Mouse (Mus musculus) stomach, embryonic 16.5 days (tissue): Measurements from ENCODE around the gene Pomp. TPM values are rescaled to one million over a fixed set of nuclear protein-coding genes. Genes with fewer than 3 reads are reported as not detected.

Experiments
- ATAC-seq: fragments of 200-750 bp; cut with Nextera tagmentation; 2 replicates; pipeline ENCODE4 v1.8.0; 2017; ENCODE audit warnings: moderate number of reproducible peaks, moderate TSS enrichment; ENCODE audit not compliant: insufficient read depth, low FRiP score
- H3K27ac ChIP-seq: fragments of 300-500 bp; sonication (generic); 2 replicates; pipeline ENCODE4 v1.5.1; 2014; ENCODE audit warnings: low read length
- H3K27me3 ChIP-seq: fragments of 300-500 bp; sonication (generic); 2 replicates; pipeline ENCODE4 v1.6.1; 2014; ENCODE audit warnings: low read length, control low read depth, mixed read lengths; ENCODE audit not compliant: control insufficient read depth, insufficient read depth
- H3K36me3 ChIP-seq: fragments of 300-500 bp; sonication (generic); 2 replicates; pipeline ENCODE4 v1.6.1; 2014; ENCODE audit warnings: low read length; ENCODE audit not compliant: control insufficient read depth, insufficient read depth
- H3K4me1 ChIP-seq: fragments of 300-500 bp; sonication (generic); 2 replicates; pipeline ENCODE4 v1.6.1; 2014; ENCODE audit warnings: low read length, control low read depth, mixed read lengths; ENCODE audit not compliant: control insufficient read depth, insufficient read depth
- H3K4me2 ChIP-seq: fragments of 300-500 bp; sonication (generic); 2 replicates; pipeline ENCODE4 v1.6.1; 2014; ENCODE audit warnings: low read depth, low read length, mixed read lengths
- H3K4me3 ChIP-seq: fragments of 300-500 bp; sonication (generic); replicated peaks from 2 replicates; pipeline ENCODE4 v1.5.1; 2014; ENCODE audit warnings: mild to moderate bottlenecking, low read length
- H3K9ac ChIP-seq: fragments of 300-500 bp; sonication (generic); 2 replicates; pipeline ENCODE4 v1.6.1; 2014; ENCODE audit warnings: low read length
- H3K9me3 ChIP-seq: fragments of 300-500 bp; sonication (generic); replicated peaks from 2 replicates; pipeline ENCODE4 v1.6.1; 2016; ENCODE audit warnings: low read length, control low read depth; ENCODE audit not compliant: control insufficient read depth
- whole genome bisulfite sequencing: fragments of 180-500 bp; shearing (Covaris S2); extraction: QIAGEN DNeasy Blood & Tissue Kit; methylation state at CpG from one replicate; pipeline ENCODE4 v1.1.7; 2014; 5-methylcytosine and 5-hydroxymethylcytosine counted together
- polyA plus RNA-seq: library from polyadenylated mRNA; unstranded; fragments of >200 nt; fragmentation: Nextera tagmentation; extraction: Ambion mirVana; gene quantifications from 2 replicates; pipeline ENCODE4 v1.2.1, GENCODE M21; 2015

Pomp gene
- polyA plus RNA-seq, 1 experiment from 2014 or later, result 446 TPM

DNA sequence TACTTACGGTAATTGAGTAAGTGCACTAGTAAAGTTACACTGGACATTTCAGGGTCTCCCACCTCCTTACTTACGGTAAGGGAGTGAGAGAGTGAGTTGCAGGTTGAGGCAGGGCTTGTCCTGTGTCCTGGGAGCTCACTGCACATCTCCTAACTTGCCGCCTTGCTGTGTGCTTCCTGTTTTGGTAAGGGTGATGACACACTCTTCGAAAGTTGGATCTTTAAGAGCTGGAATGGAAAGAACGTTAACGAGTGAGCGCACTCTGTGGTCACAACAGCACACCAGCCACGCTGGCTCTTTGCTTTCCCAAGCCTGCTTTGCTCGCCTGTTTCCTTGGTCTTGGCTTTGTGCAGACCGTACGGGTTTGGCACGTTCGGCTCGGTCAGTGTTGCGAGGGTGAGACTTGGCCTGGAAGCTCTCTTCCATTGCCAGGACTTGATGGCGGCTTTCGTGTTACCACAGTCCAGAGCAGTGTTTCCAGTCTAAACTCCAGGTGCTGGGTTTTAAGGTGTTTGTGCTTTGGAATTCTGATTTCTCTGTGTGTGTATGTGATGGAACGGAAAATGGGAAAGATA lies 14.3 kb downstream of the Pomp start:
- peaks cover 19% of the 10 kb centered on the region for H3K36me3 ChIP-seq

GRCm38 (mm10) chr5:147875210-147875609 lies 14.9 kb downstream of the Pomp start:
- WGBS, result 90% methylated on average over 8 of the region's 8 CpGs
- Histone ChIP-seq H3K9ac (no peak overlapping the region), H3K4me3 (no peak overlapping the region), H3K4me2 (no peak overlapping the region), H3K36me3 (peaks cover 19% of the 10 kb centered on the region), H3K27me3 (no peaks in the 10 kb centered on the region), H3K27ac (no peak overlapping the region), H3K9me3 (no peaks in the 10 kb centered on the region), H3K4me1 (no peaks in the 10 kb centered on the region)
- no peak for ATAC-seq

More for the DNA sequence above, 14.3 kb downstream of the Pomp start:
- Histone ChIP-seq H3K9ac (no peak overlapping the region), H3K4me3 (no peak overlapping the region), H3K9me3 (no peaks in the 10 kb centered on the region), H3K4me1 (no peaks in the 10 kb centered on the region), H3K4me2 (no peak overlapping the region), H3K27ac (no peak overlapping the region), H3K27me3 (no peaks in the 10 kb centered on the region)
- no peak for ATAC-seq
- 90% methylated on average over 18 of the region's 18 CpGs for WGBS

GRCm38 (mm10) chr5:147877520-147877919 lies 17.3 kb downstream of the Pomp start:
- Histone ChIP-seq H3K4me2 (no peak overlapping the region), H3K27me3 (no peaks in the 10 kb centered on the region), H3K4me3 (no peak overlapping the region), H3K9ac (no peak overlapping the region), H3K4me1 (no peaks in the 10 kb centered on the region), H3K36me3 (peaks cover 18% of the 10 kb centered on the region), H3K27ac (no peak overlapping the region), H3K9me3 (no peaks in the 10 kb centered on the region)
- no peak for ATAC-seq
- WGBS, result 87% methylated on average over 6 of the region's 6 CpGs

DNA sequence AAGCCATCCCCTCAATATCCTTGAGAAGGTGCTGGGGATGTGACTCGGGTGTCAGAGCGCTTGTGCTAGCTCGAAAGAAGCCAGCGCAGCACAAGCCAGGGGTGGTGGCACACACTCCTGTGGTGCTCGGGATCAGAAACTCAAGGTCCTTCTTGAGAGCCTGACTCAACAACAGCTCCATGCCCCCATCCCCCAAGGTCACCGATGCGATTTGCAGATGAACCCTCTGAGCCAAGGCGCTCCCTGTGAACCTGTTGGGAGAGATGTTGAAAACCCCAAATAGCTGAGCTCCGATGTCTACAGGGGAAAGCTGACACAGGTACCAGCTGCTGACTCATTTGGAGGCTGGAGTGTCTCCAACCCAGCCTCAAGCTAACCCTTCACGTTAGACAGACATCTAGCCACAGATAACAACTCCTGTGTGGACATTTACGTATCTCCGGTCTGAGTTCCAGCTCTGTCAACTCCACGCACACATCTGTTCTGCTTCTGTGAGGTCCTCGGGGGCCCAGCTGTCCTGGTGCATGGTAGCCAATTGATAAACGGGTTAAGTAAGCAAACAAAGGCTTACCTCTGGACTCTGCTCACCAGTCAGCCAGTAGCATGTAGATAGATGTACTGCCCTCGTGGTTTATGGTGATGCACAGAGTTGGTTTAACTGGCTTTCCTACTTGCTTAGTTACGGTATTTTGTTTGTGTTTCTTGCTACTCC lies 19.9 kb downstream of the Pomp start:
- Histone ChIP-seq H3K9ac (no peak overlapping the region), H3K27me3 (no peaks in the 10 kb centered on the region), H3K27ac (no peak overlapping the region), H3K9me3 (no peaks in the 10 kb centered on the region), H3K4me3 (no peak overlapping the region), H3K4me1 (no peaks in the 10 kb centered on the region), H3K36me3 (peaks cover 18% of the 10 kb centered on the region), H3K4me2 (no peak overlapping the region)
- 74% methylated on average over 17 of the region's 17 CpGs for WGBS
- ATAC-seq, result no peak

GRCm38 (mm10) chr5:147883581-147883980 lies 23.3 kb downstream of the Pomp start:
- 81% methylated on average over 6 of the region's 6 CpGs for WGBS
- no peaks in the 10 kb centered on the region for H3K4me1 ChIP-seq
- H3K27me3 ChIP-seq, result no peaks in the 10 kb centered on the region
- H3K4me2 ChIP-seq, result no peak overlapping the region
- no peak for ATAC-seq
- H3K27ac ChIP-seq, result no peak overlapping the region
- H3K36me3 ChIP-seq, result peaks cover 4% of the 10 kb centered on the region; the same call in 1 of the 2 replicates
- H3K9ac ChIP-seq, result no peak overlapping the region
- no peak overlapping the region for H3K4me3 ChIP-seq
- H3K9me3 ChIP-seq, result 0 out of 2 replicates have a peak, but pooled peaks cover 3% of the 10 kb centered on the region

- no peaks in the 10 kb centered on the region for H3K36me3 ChIP-seq
- no peak overlapping the region for H3K9ac ChIP-seq
- H3K4me2 ChIP-seq, result no peak overlapping the region
- 0 out of 2 replicates have a peak, but pooled peaks cover 3% of the 10 kb centered on the region for H3K9me3 ChIP-seq
- 71% methylated on average over 10 of the region's 12 CpGs for WGBS
- no peak overlapping the region for H3K4me3 ChIP-seq
- H3K27ac ChIP-seq, result no peak overlapping the region
- peaks cover 9% of the 10 kb centered on the region for H3K4me1 ChIP-seq
- no peak for ATAC-seq
- H3K27me3 ChIP-seq, result no peaks in the 10 kb centered on the region
These were observed 28.3 kb downstream of the Pomp start for GRCm38 (mm10) chr5:147888313-147889297.

- Histone ChIP-seq H3K4me3 (no peak overlapping the region), H3K36me3 (no peaks in the 10 kb centered on the region), H3K27ac (no peak overlapping the region), H3K9me3 (no peaks in the 10 kb centered on the region), H3K4me2 (no peak overlapping the region), H3K4me1 (peaks cover 10% of the 10 kb centered on the region), H3K27me3 (no peaks in the 10 kb centered on the region), H3K9ac (no peak overlapping the region)
- WGBS, result 30% methylated on average over 6 of the region's 6 CpGs
- ATAC-seq, result no peak
These were observed 32.5 kb downstream of the Pomp start for GRCm38 (mm10) chr5:147892735-147893134.

- no peak overlapping the region for H3K4me2 ChIP-seq
- 16% methylated on average over 9 of the region's 9 CpGs for WGBS
- no peak for ATAC-seq
- peaks cover 10% of the 10 kb centered on the region for H3K4me1 ChIP-seq
- no peaks in the 10 kb centered on the region for H3K36me3 ChIP-seq
- H3K27ac ChIP-seq, result no peak overlapping the region
- no peak overlapping the region; the same call in 1 of the 2 replicates for H3K4me3 ChIP-seq
- no peaks in the 10 kb centered on the region for H3K9me3 ChIP-seq
- no peaks in the 10 kb centered on the region for H3K27me3 ChIP-seq
- no peak overlapping the region for H3K9ac ChIP-seq
These were observed 32.9 kb downstream of the Pomp start for GRCm38 (mm10) chr5:147893143-147893542.
